22 mouse cellular contexts compared by ENCODE assay signal in genomic region chr13:112860370-112860769, GRCm38 (mm10). TPM values are rescaled to one million over a fixed set of nuclear protein-coding genes. Genes with fewer than 3 reads are reported as not detected.
DNase-seq lines count a peak whose midpoint lies in the region; ATAC-seq and TF ChIP-seq lines count a peak whose summit lies in the region.
"Had no signal": no experiment of that assay in that cellular context is flagged by ENCODE, and none has a peak within 500 bp of the region (broad histone marks: within the 10 kb centered on the region; RNA-seq: fewer than 3 reads in every experiment).

No protein-coding gene starts in this region.

- TF ChIP-seq RAD21 in MEL (IDR thresholded peaks at IDR 0.05; ENCODE audit: low read depth, low read length): no peak

- no peak for ATAC-seq in heart, embryonic 12.5 days (ENCODE audit: insufficient number of reproducible peaks, low FRiP score)
- ATAC-seq in lung, embryonic 14.5 days (ENCODE audit: insufficient read depth): no peak
- ATAC-seq: activated CD4-positive, CD25-positive, alpha-beta regulatory T cell, adult 4 months; CD4-positive, CD25-positive, alpha-beta regulatory T cell, adult 4 months; Patski had no signal

- H3K27ac ChIP-seq in heart, embryonic 12.5 days (ENCODE audit: poor library complexity, severe bottlenecking): no peak overlapping the region
- H3K27ac ChIP-seq in lung, embryonic 14.5 days (ENCODE audit: low read depth): no peak overlapping the region
- no peak overlapping the region for H3K27ac ChIP-seq in MEL (ENCODE audit: control insufficient read depth, low read depth, low read length)

- H3K36me3 ChIP-seq in heart, embryonic 12.5 days: peaks cover 58% of the 10 kb centered on the region
- peaks cover 49% of the 10 kb centered on the region for H3K36me3 ChIP-seq in lung, embryonic 14.5 days (ENCODE audit: insufficient read depth)
- H3K36me3 ChIP-seq in MEL (ENCODE audit: control insufficient read depth in 1 of 2, insufficient read depth in 2 of 2, low read length in 2 of 2): peaks cover 1 to 7% of the 10 kb centered on the region in 2 experiments; a peak in 2 of 4 replicates

- peaks cover 14% of the 10 kb centered on the region for H3K4me1 ChIP-seq in heart, embryonic 12.5 days (replicated peaks)
- H3K4me1 ChIP-seq in lung, embryonic 14.5 days (ENCODE audit: insufficient read depth): 0 out of 2 replicates have a peak, but pooled peaks cover 2% of the 10 kb centered on the region
- peaks cover 3 to 4% of the 10 kb centered on the region in 2 experiments; a peak in 1 of 4 replicates for H3K4me1 ChIP-seq in MEL (ENCODE audit: control insufficient read depth in 1 of 2, insufficient read depth in 2 of 2, low read length in 2 of 2)

- H3K4me2 ChIP-seq in heart, embryonic 12.5 days: no peak overlapping the region
- no peak overlapping the region for H3K4me2 ChIP-seq in lung, embryonic 14.5 days

- TF ChIP-seq POLR2A in MEL (IDR thresholded peaks at IDR 0.05; ENCODE audit: control insufficient read depth in 1 of 2, insufficient read depth in 1 of 2, low read depth in 1 of 2, low read length in 2 of 2, poor library complexity in 1 of 2): no peak

- TF ChIP-seq EP300 in MEL (IDR thresholded peaks at IDR 0.05; ENCODE audit: low read depth in 1 of 2, low read length in 2 of 2): no peak

- H3K9me3 ChIP-seq in heart, embryonic 12.5 days (replicated peaks): no peaks in the 10 kb centered on the region; the same call in 1 of the 2 replicates
- no peaks in the 10 kb centered on the region; the same call in 1 of the 2 replicates for H3K9me3 ChIP-seq in lung, embryonic 14.5 days (ENCODE audit: low read depth, low read length)
- H3K9me3 ChIP-seq in MEL (replicated peaks; ENCODE audit: insufficient read depth, low read length): no peaks in the 10 kb centered on the region
- H3K9me3 ChIP-seq: G1E had no signal

- H3K27me3 ChIP-seq in heart, embryonic 12.5 days (replicated peaks): no peaks in the 10 kb centered on the region
- H3K27me3 ChIP-seq in lung, embryonic 14.5 days (ENCODE audit: insufficient read depth, low read length): no peaks in the 10 kb centered on the region
- no peaks in the 10 kb centered on the region for H3K27me3 ChIP-seq in MEL (ENCODE audit: control insufficient read depth in 1 of 2, insufficient read depth in 2 of 2, low read length in 2 of 2)
- H3K27me3 ChIP-seq: CH12.LX, Patski had no signal

- 82% methylated on average over 2 of the region's 2 CpGs for WGBS in heart, embryonic 12.5 days
- 70% methylated on average over 2 of the region's 2 CpGs for WGBS in lung, embryonic 14.5 days

- H3K9ac ChIP-seq in heart, embryonic 12.5 days: no peak overlapping the region
- H3K9ac ChIP-seq in lung, embryonic 14.5 days: no peak overlapping the region
- H3K9ac ChIP-seq in MEL (ENCODE audit: control insufficient read depth, low read depth, low read length, poor library complexity, severe bottlenecking): peak overlapping the region; percentile 60

- TF ChIP-seq CTCF in lung, embryonic 14.5 days (IDR thresholded peaks at IDR 0.05; ENCODE audit: low read depth): no peak
- TF ChIP-seq CTCF in MEL (IDR thresholded peaks at IDR 0.05 in 2 of 3, conservative IDR thresholded peaks at IDR 0.05 in 1 of 3; ENCODE audit: control insufficient read depth in 1 of 3, insufficient read depth in 1 of 3, low read depth in 2 of 3, low read length in 3 of 3, poor library complexity in 1 of 3, severe bottlenecking in 1 of 3): no peak

- DNase-seq in heart, adult 11 months: peak; percentile 61
- DNase-seq in lung, embryonic 14.5 days: peak; percentile 15
- no peak for DNase-seq in lung, postnatal 10 days
- DNase-seq in MEL (ENCODE audit: low read depth, low spot score): peak; percentile 38
- DNase-seq in testis, postnatal 10 days (ENCODE audit: low spot score): no peak
- DNase-seq: adrenal gland, adult 2 months; adrenal gland, adult 8-10 months; adrenal gland, postnatal 10 days; adrenal gland, postnatal 14 days; adrenal gland, postnatal 25 days; adrenal gland, postnatal 36 days; B cell, adult 2 months; cerebellum, adult 11 months; cerebellum, adult 11-12 months; cerebellum, adult 18-20 months; cerebellum, adult 2 months had no signal

- no peaks in the 10 kb centered on the region for H3K79me2 ChIP-seq in MEL (ENCODE audit: control insufficient read depth, insufficient read depth, low read length, poor library complexity)

- H3K4me3 ChIP-seq in heart, embryonic 12.5 days: no peak overlapping the region
- H3K4me3 ChIP-seq in lung, embryonic 14.5 days (ENCODE audit: low read depth, low read length): no peak overlapping the region
- H3K4me3 ChIP-seq in MEL (ENCODE audit: control insufficient read depth in 1 of 2, insufficient read depth in 1 of 2, low read depth in 2 of 2, low read length in 2 of 2): peak overlapping the region; percentile 9 to 64; a peak in 3 of 4 replicates

TF ChIP-seq in MEL, 35 proteins besides CTCF, POLR2A, EP300 and RAD21:
- TF ChIP-seq MXI1 (IDR thresholded peaks at IDR 0.05; ENCODE audit: low read depth, low read length) (no peak), GABPA (IDR thresholded peaks at IDR 0.05; ENCODE audit: low read depth, low read length) (no peak), SIN3A (IDR thresholded peaks at IDR 0.05; ENCODE audit: low read length) (no peak), USF1 (IDR thresholded peaks at IDR 0.05; ENCODE audit: low read depth, low read length) (peak; percentile 78), ZC3H11A (IDR thresholded peaks at IDR 0.05; ENCODE audit: low read depth, low read length) (no peak), E2F4 (IDR thresholded peaks at IDR 0.05; ENCODE audit: borderline replicate concordance, low read depth, low read length) (no peak), ZMIZ1 (IDR thresholded peaks at IDR 0.05; ENCODE audit: low read depth, low read length) (no peak), TBP (IDR thresholded peaks at IDR 0.05; ENCODE audit: low read depth, low read length) (no peak), ZNF384 (IDR thresholded peaks at IDR 0.05; ENCODE audit: low read depth, low read length) (peak; percentile 60; the same call in 1 of the 2 replicates), POLR2AphosphoS5 (IDR thresholded peaks at IDR 0.05; ENCODE audit: borderline replicate concordance, low read depth, low read length) (no peak), MAZ (IDR thresholded peaks at IDR 0.05; ENCODE audit: low read depth, low read length) (no peak), JUND (IDR thresholded peaks at IDR 0.05; ENCODE audit: low read depth, low read length) (no peak), MYC (IDR thresholded peaks at IDR 0.05; ENCODE audit: low read depth, low read length) (no peak)

RNA-seq across cellular contexts. Expression of gene Plpp1, which starts 59.8 kb away (rescaled TPM):
- 46.9 and 49.0 TPM in 2 replicates for polyA plus RNA-seq in heart, embryonic 12.5 days (2016; fragmentation: Nextera tagmentation; extraction: Ambion mirVana)
- polyA plus RNA-seq in lung, embryonic 14.5 days (2014; fragmentation: Nextera tagmentation; extraction: Ambion mirVana): 52.7 and 58.5 TPM in 2 replicates
- total RNA-seq in MEL (2012; rRNA removed): 0.10 and 0.12 TPM in 2 replicates
- under 1 TPM in 1 of 2 experiments, not detected in 1; 0.15 TPM for polyA plus RNA-seq in MEL (2012; ENCODE audit: insufficient read depth in 1 of 2, insufficient read length in 2 of 2, low read depth in 1 of 2, low replicate concordance in 2 of 2, missing spikeins in 1 of 2)

Comparison
In these comparisons a context has a peak if more than half of its experiments do, and no peak if none do; other contexts are left out.
1. DNase-seq: peak in heart, adult 11 months (single experiment), lung, embryonic 14.5 days (single experiment) and MEL (single experiment); none in lung, postnatal 10 days (single experiment) and testis, postnatal 10 days (single experiment).
2. H3K4me3 ChIP-seq: peak in MEL (2 of 2); none in heart, embryonic 12.5 days (single experiment) and lung, embryonic 14.5 days (single experiment).
3. RNA of gene Plpp1, which starts 59.8 kb away (polyA plus RNA-seq): 52.7 to 58.5 TPM in lung, embryonic 14.5 days and 46.9 to 49.0 TPM in heart, embryonic 12.5 days; 0.15 TPM in MEL; every median in the first group is over 10 times any median in the second.